Mouse (Mus musculus): ENCODE measurements around the gene Ap1m2.

DNA sequence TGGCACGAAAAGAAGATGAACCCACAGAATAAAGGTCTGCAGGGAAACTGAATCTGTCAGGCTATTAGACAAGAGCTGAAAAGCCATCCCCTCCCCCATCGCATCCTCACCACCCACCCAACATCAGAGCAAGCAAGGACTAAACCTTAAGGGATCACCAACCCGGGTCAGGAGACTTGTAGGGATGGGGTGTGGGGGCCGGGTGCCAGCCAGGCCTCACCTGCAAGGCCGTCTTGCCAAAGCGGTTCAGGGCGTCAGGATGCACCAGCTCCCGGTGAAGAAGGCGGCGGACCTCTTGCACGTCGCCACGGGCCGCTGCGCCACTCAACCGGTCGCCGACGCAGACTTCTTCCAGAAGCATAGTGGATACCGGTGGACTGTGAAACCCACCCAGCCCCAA, 21.5 kb downstream of the Ap1m2 start:
- TF ChIP-seq POLR2A (IDR thresholded peaks at IDR 0.05; ENCODE audit: insufficient read depth, low read depth, low read length), result no peak
- TF ChIP-seq CTCF (IDR thresholded peaks at IDR 0.05), result no peak
- no peak for TF ChIP-seq EP300 (IDR thresholded peaks at IDR 0.05; ENCODE audit: insufficient read depth, low read depth, low read length)

Measured in heart, adult 2 months (tissue).